In genomic region chr1:90899816-90900215, GRCm38 (mm10) we compare ENCODE assay signal across 35 mouse cellular contexts. TPM values are rescaled to one million over a fixed set of nuclear protein-coding genes. Genes with fewer than 3 reads are reported as not detected.
DNase-seq lines count a peak whose midpoint lies in the region; ATAC-seq and TF ChIP-seq lines count a peak whose summit lies in the region.
"Had no signal": no experiment of that assay in that cellular context is flagged by ENCODE, and none has a peak within 500 bp of the region (broad histone marks: within the 10 kb centered on the region; RNA-seq: fewer than 3 reads in every experiment).

No protein-coding gene starts in this region.

- ATAC-seq in heart, embryonic 16.5 days (replicated peaks; ENCODE audit: extremely low read depth, insufficient read depth, low FRiP score): no peak
- ATAC-seq in heart, embryonic 12.5 days (ENCODE audit: insufficient number of reproducible peaks, low FRiP score): no peak
- no peak for ATAC-seq in limb, embryonic 14.5 days (ENCODE audit: low FRiP score, low read depth)
- ATAC-seq in stomach, postnatal 0 days (ENCODE audit: low FRiP score, low TSS enrichment): no peak
- ATAC-seq: forebrain, embryonic 15.5 days; intestine, postnatal 0 days; Patski had no signal

- no peak overlapping the region for H3K4me3 ChIP-seq in heart, embryonic 16.5 days (ENCODE audit: low read length)
- H3K4me3 ChIP-seq in heart, embryonic 12.5 days: no peak overlapping the region
- no peak overlapping the region for H3K4me3 ChIP-seq in limb, embryonic 14.5 days (replicated peaks; ENCODE audit: low read length)
- H3K4me3 ChIP-seq in limb, embryonic 10.5 days: no peak overlapping the region
- no peak overlapping the region for H3K4me3 ChIP-seq in stomach, postnatal 0 days (ENCODE audit: low read depth, low read length)
- H3K4me3 ChIP-seq: embryonic facial prominence, embryonic 12.5 days; embryonic facial prominence, embryonic 15.5 days; erythroblast, embryonic 14.5 days; forebrain, embryonic 12.5 days; forebrain, embryonic 15.5 days; hindbrain, embryonic 12.5 days; hindbrain, embryonic 15.5 days had no signal

- DNase-seq in heart, adult 11 months: peak; percentile 68
- DNase-seq in heart, postnatal 10 days: no peak
- no peak for DNase-seq in limb, embryonic 14.5 days (ENCODE audit: low spot score)
- DNase-seq in limb, embryonic 10.5 days (ENCODE audit: low spot score): no peak
- peak; percentile 7 for DNase-seq in stomach, postnatal 0 days (ENCODE audit: low spot score)
- DNase-seq in spleen, postnatal 10 days (ENCODE audit: low spot score in 2 of 2): no peak
- DNase-seq: adrenal gland, postnatal 10 days; adrenal gland, postnatal 36 days; B cell, adult 2 months; cerebellum, adult 11 months; cerebellum, adult 2 months; cerebellum, adult 9-11 months; cerebellum, postnatal 25 days; gastrocnemius, postnatal 10 days; heart, postnatal 36 days had no signal

- TF ChIP-seq POLR2A in limb, embryonic 14.5 days (IDR thresholded peaks at IDR 0.05; ENCODE audit: borderline replicate concordance, extremely low read depth, insufficient read depth, insufficient read length): no peak

- no peak for TF ChIP-seq EP300 in stomach, postnatal 0 days (optimal IDR thresholded peaks at IDR 0.05)

- 87% methylated on average over 5 of the region's 5 CpGs for WGBS in heart, embryonic 16.5 days
- WGBS in heart, embryonic 12.5 days: 86% methylated on average over 5 of the region's 5 CpGs
- WGBS in limb, embryonic 14.5 days: 92% methylated on average over 5 of the region's 5 CpGs
- WGBS in limb, embryonic 10.5 days: 91% methylated on average over 5 of the region's 5 CpGs
- 91% methylated on average over 5 of the region's 5 CpGs for WGBS in stomach, postnatal 0 days

- intact Hi-C loops in heart, postnatal 10 days (cut with DNase I): no loop called here

- no peaks in the 10 kb centered on the region for H3K36me3 ChIP-seq in heart, embryonic 16.5 days (ENCODE audit: control insufficient read depth, insufficient read depth)
- H3K36me3 ChIP-seq in heart, embryonic 12.5 days: no peaks in the 10 kb centered on the region
- H3K36me3 ChIP-seq in limb, embryonic 14.5 days (ENCODE audit: control insufficient read depth, insufficient read depth, low read length): no peaks in the 10 kb centered on the region
- no peaks in the 10 kb centered on the region for H3K36me3 ChIP-seq in limb, embryonic 10.5 days
- H3K36me3 ChIP-seq in stomach, postnatal 0 days (ENCODE audit: control insufficient read depth, insufficient read depth, low read length): no peaks in the 10 kb centered on the region
- H3K36me3 ChIP-seq: embryonic facial prominence, embryonic 12.5 days; embryonic facial prominence, embryonic 15.5 days; forebrain, embryonic 12.5 days; forebrain, embryonic 15.5 days; G1E; hindbrain, embryonic 12.5 days; hindbrain, embryonic 15.5 days had no signal

- H3K4me1 ChIP-seq in heart, embryonic 16.5 days (ENCODE audit: control insufficient read depth, insufficient read depth, low read length): peaks cover 29% of the 10 kb centered on the region
- peaks cover 26% of the 10 kb centered on the region for H3K4me1 ChIP-seq in heart, embryonic 12.5 days (replicated peaks)
- H3K4me1 ChIP-seq in limb, embryonic 14.5 days (ENCODE audit: control insufficient read depth, insufficient read depth, low read length): peaks cover 30% of the 10 kb centered on the region
- H3K4me1 ChIP-seq in limb, embryonic 10.5 days: peaks cover 29% of the 10 kb centered on the region
- H3K4me1 ChIP-seq in stomach, postnatal 0 days (replicated peaks; ENCODE audit: control insufficient read depth, insufficient read depth): peaks cover 6% of the 10 kb centered on the region; the same call in 1 of the 2 replicates

- no peaks in the 10 kb centered on the region for H3K27me3 ChIP-seq in heart, embryonic 16.5 days (ENCODE audit: control insufficient read depth, insufficient read depth, low read length)
- H3K27me3 ChIP-seq in heart, embryonic 12.5 days (replicated peaks): peaks cover 10% of the 10 kb centered on the region
- no peaks in the 10 kb centered on the region for H3K27me3 ChIP-seq in limb, embryonic 14.5 days (ENCODE audit: control insufficient read depth, insufficient read depth, low read length)
- H3K27me3 ChIP-seq in limb, embryonic 10.5 days (ENCODE audit: low read depth, poor library complexity, severe bottlenecking): no peaks in the 10 kb centered on the region
- no peaks in the 10 kb centered on the region for H3K27me3 ChIP-seq in stomach, postnatal 0 days (ENCODE audit: control insufficient read depth, insufficient read depth, low read length)
- H3K27me3 ChIP-seq: embryonic facial prominence, embryonic 12.5 days; embryonic facial prominence, embryonic 15.5 days; forebrain, embryonic 12.5 days; forebrain, embryonic 15.5 days; hindbrain, embryonic 12.5 days; hindbrain, embryonic 15.5 days; Patski had no signal

- no peaks in the 10 kb centered on the region for H3K9me3 ChIP-seq in heart, embryonic 16.5 days (replicated peaks; ENCODE audit: control insufficient read depth, low read length)
- no peaks in the 10 kb centered on the region for H3K9me3 ChIP-seq in heart, embryonic 12.5 days (replicated peaks)
- no peaks in the 10 kb centered on the region for H3K9me3 ChIP-seq in limb, embryonic 14.5 days (ENCODE audit: control insufficient read depth, low read length)
- H3K9me3 ChIP-seq in limb, embryonic 10.5 days (replicated peaks): no peaks in the 10 kb centered on the region
- H3K9me3 ChIP-seq in stomach, postnatal 0 days (ENCODE audit: control insufficient read depth, low read length): no peaks in the 10 kb centered on the region
- H3K9me3 ChIP-seq: embryonic facial prominence, embryonic 12.5 days; embryonic facial prominence, embryonic 15.5 days; forebrain, embryonic 12.5 days; forebrain, embryonic 15.5 days; hindbrain, embryonic 12.5 days; hindbrain, embryonic 15.5 days had no signal

- no peak for TF ChIP-seq CTCF in stomach, postnatal 0 days (IDR thresholded peaks at IDR 0.05; ENCODE audit: low read depth)

- peak overlapping the region; percentile 50 for H3K27ac ChIP-seq in heart, embryonic 16.5 days (ENCODE audit: low read length)
- no peak overlapping the region for H3K27ac ChIP-seq in heart, embryonic 12.5 days (ENCODE audit: poor library complexity, severe bottlenecking)
- H3K27ac ChIP-seq in limb, embryonic 14.5 days (replicated peaks; ENCODE audit: low read depth, low read length): 0 out of 2 replicates have a peak overlapping the region, but pooled peaks have one; percentile 22
- no peak overlapping the region for H3K27ac ChIP-seq in limb, embryonic 10.5 days
- H3K27ac ChIP-seq in stomach, postnatal 0 days (replicated peaks): no peak overlapping the region
- H3K27ac ChIP-seq: embryonic facial prominence, embryonic 12.5 days; embryonic facial prominence, embryonic 15.5 days; forebrain, embryonic 12.5 days; forebrain, embryonic 15.5 days; hindbrain, embryonic 12.5 days; hindbrain, embryonic 15.5 days had no signal

- H3K9ac ChIP-seq in heart, embryonic 16.5 days (ENCODE audit: low read length): no peak overlapping the region
- H3K9ac ChIP-seq in heart, embryonic 12.5 days: no peak overlapping the region
- no peak overlapping the region for H3K9ac ChIP-seq in limb, embryonic 14.5 days (ENCODE audit: low read depth, low read length, severe bottlenecking)
- no peak overlapping the region for H3K9ac ChIP-seq in stomach, postnatal 0 days (ENCODE audit: low read length)
- H3K9ac ChIP-seq: embryonic facial prominence, embryonic 12.5 days; embryonic facial prominence, embryonic 15.5 days; forebrain, embryonic 12.5 days; forebrain, embryonic 15.5 days; hindbrain, embryonic 12.5 days; hindbrain, embryonic 15.5 days had no signal

- no peak overlapping the region for H3K4me2 ChIP-seq in heart, embryonic 16.5 days (ENCODE audit: low read depth, low read length)
- H3K4me2 ChIP-seq in heart, embryonic 12.5 days: no peak overlapping the region
- H3K4me2 ChIP-seq in limb, embryonic 14.5 days (replicated peaks; ENCODE audit: low read depth, low read length, severe bottlenecking): no peak overlapping the region
- H3K4me2 ChIP-seq in stomach, postnatal 0 days (replicated peaks; ENCODE audit: low read depth): no peak overlapping the region
- H3K4me2 ChIP-seq: embryonic facial prominence, embryonic 12.5 days; embryonic facial prominence, embryonic 15.5 days; forebrain, embryonic 12.5 days; forebrain, embryonic 15.5 days; hindbrain, embryonic 12.5 days; hindbrain, embryonic 15.5 days had no signal

RNA-seq across cellular contexts. Expression of gene Mlph, which starts 15.1 kb away (rescaled TPM):
- under 1 TPM; 0.45 to 0.86 TPM for total RNA-seq in heart, postnatal 10 days (2021)
- polyA plus RNA-seq in heart, embryonic 16.5 days (2015; fragmentation: Nextera tagmentation; extraction: Ambion mirVana): 0.33 and 0.66 TPM in 2 replicates
- 0.31 and 0.35 TPM in 2 replicates for polyA plus RNA-seq in heart, embryonic 12.5 days (2016; fragmentation: Nextera tagmentation; extraction: Ambion mirVana)
- 1.2 and 1.3 TPM in 2 replicates for polyA plus RNA-seq in limb, embryonic 14.5 days (2012; rRNA removed)
- 0.32 and 1.5 TPM in 2 replicates for polyA plus RNA-seq in limb, embryonic 14.5 days (2014; fragmentation: Nextera tagmentation; extraction: Ambion mirVana)
- 0.06 and 0.51 TPM in 2 replicates for polyA plus RNA-seq in limb, embryonic 10.5 days (2016; fragmentation: Nextera tagmentation; extraction: Ambion mirVana)
- polyA plus RNA-seq in stomach, postnatal 0 days (2015; fragmentation: Nextera tagmentation; extraction: Ambion mirVana): 8.8 and 9.8 TPM in 2 replicates
- total RNA-seq: CH12.LX, G1E had no signal
- polyA plus RNA-seq: erythroblast, embryonic 14.5 days; G1E had no signal

RNA-seq across cellular contexts. Expression of gene Prlh, which starts 53.1 kb away (rescaled TPM):
- not detected for total RNA-seq in heart, postnatal 10 days (2021)
- polyA plus RNA-seq in heart, embryonic 16.5 days (2015; fragmentation: Nextera tagmentation; extraction: Ambion mirVana): not detected in 2 replicates
- not detected in 2 replicates for polyA plus RNA-seq in heart, embryonic 12.5 days (2016; fragmentation: Nextera tagmentation; extraction: Ambion mirVana)
- polyA plus RNA-seq in limb, embryonic 14.5 days (2012; rRNA removed): not detected in 2 replicates
- polyA plus RNA-seq in limb, embryonic 14.5 days (2014; fragmentation: Nextera tagmentation; extraction: Ambion mirVana): not detected in 2 replicates
- polyA plus RNA-seq in limb, embryonic 10.5 days (2016; fragmentation: Nextera tagmentation; extraction: Ambion mirVana): not detected in 2 replicates
- polyA plus RNA-seq in stomach, postnatal 0 days (2015; fragmentation: Nextera tagmentation; extraction: Ambion mirVana): not detected in 2 replicates
- total RNA-seq: adrenal gland, adult 18-20 months; adrenal gland, postnatal 10 days; adrenal gland, postnatal 36 days; CH12.LX; common myeloid progenitor, adult 5-6 weeks; G1E; gastrocnemius, postnatal 10 days; gastrocnemius, postnatal 4 days; heart, adult 18-20 months; heart, postnatal 36 days had no signal
- polyA plus RNA-seq: embryonic facial prominence, embryonic 12.5 days; embryonic facial prominence, embryonic 15.5 days; forebrain, embryonic 12.5 days; forebrain, embryonic 15.5 days; G1E; heart, embryonic 14.5 days; hindbrain, embryonic 12.5 days; hindbrain, embryonic 15.5 days; intestine, embryonic 14.5 days; intestine, postnatal 0 days; kidney, adult 2 months; Patski had no signal

RNA-seq across cellular contexts. Expression of gene Col6a3, which starts 56.0 kb away (rescaled TPM):
- total RNA-seq in heart, postnatal 10 days (2021): 100 to 1,000 TPM; 107 to 132 TPM
- polyA plus RNA-seq in heart, embryonic 16.5 days (2015; fragmentation: Nextera tagmentation; extraction: Ambion mirVana): 29.4 and 35.2 TPM in 2 replicates
- 10.5 and 11.3 TPM in 2 replicates for polyA plus RNA-seq in heart, embryonic 12.5 days (2016; fragmentation: Nextera tagmentation; extraction: Ambion mirVana)
- polyA plus RNA-seq in limb, embryonic 14.5 days (2012; rRNA removed): 291 and 326 TPM in 2 replicates
- 204 and 224 TPM in 2 replicates for polyA plus RNA-seq in limb, embryonic 14.5 days (2014; fragmentation: Nextera tagmentation; extraction: Ambion mirVana)
- 2.8 and 5.6 TPM in 2 replicates for polyA plus RNA-seq in limb, embryonic 10.5 days (2016; fragmentation: Nextera tagmentation; extraction: Ambion mirVana)
- polyA plus RNA-seq in stomach, postnatal 0 days (2015; fragmentation: Nextera tagmentation; extraction: Ambion mirVana): 56.9 and 60.5 TPM in 2 replicates
- total RNA-seq: common myeloid progenitor, adult 5-6 weeks had no signal
- polyA plus RNA-seq: G1E had no signal

Comparison
In these comparisons a context has a peak if more than half of its experiments do, and no peak if none do; other contexts are left out.
1. DNase-seq: peak in heart, adult 11 months (single experiment) and stomach, postnatal 0 days (single experiment); none in heart, postnatal 10 days (0 of 2), limb, embryonic 14.5 days (single experiment), limb, embryonic 10.5 days (single experiment) and spleen, postnatal 10 days (0 of 2).
2. H3K27ac ChIP-seq: peak in heart, embryonic 16.5 days (single experiment) and limb, embryonic 14.5 days (single experiment); none in heart, embryonic 12.5 days (single experiment), limb, embryonic 10.5 days (single experiment) and stomach, postnatal 0 days (single experiment).